Mouse (Mus musculus) lung, adult 2 months (tissue): ENCODE measurements at regions not wholly inside any gene's neighbourhood (a gene's known extent, or its start where the extent isn't known, plus 50 kb on each side); places are given as distances from the start of the nearest gene placed in this dataset.

Experiments
- CTCF ChIP-seq: fragments of 200-500 bp; IDR thresholded peaks from 2 replicates; pipeline ENCODE4 v1.5.1; 2011; ENCODE audit warnings: mild to moderate bottlenecking, low read length, control low read depth; ENCODE audit not compliant: insufficient read depth
- POLR2A ChIP-seq: fragments of 200-500 bp; IDR thresholded peaks from 2 replicates; pipeline ENCODE4 v1.6.1; 2011; ENCODE audit warnings: low read depth, mild to moderate bottlenecking, control low read depth, low read length, borderline replicate concordance; ENCODE audit errors: extremely low read depth

GRCm38 (mm10) chr12:118377898-118378297 is 76.7 kb upstream of the Sp4 start:
- TF ChIP-seq POLR2A (no peak), CTCF (no peak)
